Mouse (Mus musculus): ENCODE data around the gene Thap4.

Thap4 gene

DNA sequence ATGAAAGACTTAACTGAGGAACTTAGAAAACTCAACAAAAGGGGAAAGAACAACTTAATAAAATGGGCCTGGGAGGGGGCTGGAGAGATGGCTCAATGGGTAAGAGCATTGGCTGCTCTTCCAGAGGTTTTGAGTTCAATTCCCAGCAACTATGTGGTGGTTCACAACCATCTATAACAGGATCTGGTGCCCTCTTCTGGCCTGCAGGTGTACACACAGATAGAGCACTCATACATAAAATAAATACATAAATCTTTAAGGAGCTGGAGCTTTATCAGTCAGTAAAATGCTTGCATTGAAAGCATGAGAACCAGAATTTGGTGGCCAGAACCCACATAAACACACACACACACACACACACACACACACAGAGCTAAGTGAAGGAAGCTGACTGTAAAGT lies 11.8 kb downstream of the Thap4 start:
- DNase-seq (ENCODE audit: low read depth), result peak; percentile 30

GRCm38 (mm10) chr1:93741987-93742386 lies 12.7 kb downstream of the Thap4 start:
- DNase-seq (ENCODE audit: low read depth), result no peak

GRCm38 (mm10) chr1:93740671-93741070 lies 14.0 kb downstream of the Thap4 start:
- DNase-seq (ENCODE audit: low read depth), result no peak

GRCm38 (mm10) chr1:93737711-93738110 lies 17.0 kb downstream of the Thap4 start:
- DNase-seq (ENCODE audit: low read depth), result no peak

GRCm38 (mm10) chr1:93735859-93736258 lies 18.8 kb downstream of the Thap4 start:
- DNase-seq (ENCODE audit: low read depth), result peak; percentile 45

- no peak for DNase-seq (ENCODE audit: low read depth)
Observed at GRCm38 (mm10) chr1:93731880-93732281, 22.8 kb downstream of the Thap4 start.

- DNase-seq (ENCODE audit: low read depth), result no peak
Observed at GRCm38 (mm10) chr1:93731103-93731502, 23.6 kb downstream of the Thap4 start.

DNA sequence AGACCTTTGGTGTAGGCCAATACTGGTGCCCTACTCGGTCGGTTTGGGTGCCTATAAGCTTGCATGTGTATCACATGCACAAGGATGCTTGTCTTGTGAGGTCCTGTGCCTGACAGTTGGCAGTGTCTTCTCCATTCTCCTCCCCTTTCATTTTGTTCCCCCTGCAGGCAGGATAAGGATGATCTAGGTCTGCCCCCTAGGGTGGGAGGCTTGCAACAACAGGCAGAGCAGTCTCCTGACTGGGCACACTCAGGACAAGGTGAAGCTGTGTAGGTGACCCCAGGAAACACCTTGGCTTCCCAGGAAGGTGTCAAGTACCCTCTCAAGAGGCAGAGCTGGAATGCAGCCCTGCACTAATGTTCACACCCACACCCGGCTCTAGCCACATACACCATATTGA lies 27.7 kb downstream of the Thap4 start:
- DNase-seq (ENCODE audit: low read depth), result peak; percentile 49

DNA sequence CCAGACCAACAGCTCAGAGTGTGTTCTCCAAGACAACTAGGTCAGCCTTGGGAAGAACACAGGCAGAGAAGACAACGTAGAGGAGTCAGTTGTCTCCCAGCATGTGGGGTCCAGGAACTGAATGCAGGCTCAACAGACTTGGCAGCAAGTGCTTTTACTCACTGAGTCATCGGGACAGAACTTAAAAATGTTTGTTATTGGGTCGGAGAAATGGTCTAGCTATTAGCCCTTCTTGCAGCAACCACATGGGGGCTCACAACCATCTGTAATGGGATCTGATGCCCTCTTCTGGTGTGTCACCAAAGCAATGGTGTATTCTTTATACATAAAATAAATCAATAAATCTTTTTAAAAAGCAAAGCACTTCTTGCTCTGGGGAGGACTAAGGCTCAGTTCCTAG lies 28.5 kb downstream of the Thap4 start:
- DNase-seq (ENCODE audit: low read depth), result no peak

DNA sequence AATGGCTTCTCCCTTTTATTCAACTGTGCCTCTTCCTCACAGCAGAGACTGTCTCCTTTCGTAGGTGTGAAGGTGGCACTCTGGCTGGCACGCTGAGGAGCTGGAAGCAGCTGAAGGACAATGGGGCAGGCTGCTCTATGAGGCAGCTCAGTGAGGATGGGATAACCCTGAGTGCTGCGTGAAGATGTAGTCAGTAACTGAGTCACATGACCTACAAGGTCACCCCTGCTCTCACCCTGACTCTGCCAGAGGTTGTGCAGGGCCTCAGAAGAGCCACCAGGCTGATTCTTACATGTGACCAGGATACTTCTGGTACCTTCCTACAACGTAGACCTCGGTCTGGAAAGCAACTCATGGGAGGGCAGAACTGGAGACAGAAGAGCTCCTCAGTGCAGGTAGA lies 29.0 kb downstream of the Thap4 start:
- no peak for DNase-seq (ENCODE audit: low read depth)

DNA sequence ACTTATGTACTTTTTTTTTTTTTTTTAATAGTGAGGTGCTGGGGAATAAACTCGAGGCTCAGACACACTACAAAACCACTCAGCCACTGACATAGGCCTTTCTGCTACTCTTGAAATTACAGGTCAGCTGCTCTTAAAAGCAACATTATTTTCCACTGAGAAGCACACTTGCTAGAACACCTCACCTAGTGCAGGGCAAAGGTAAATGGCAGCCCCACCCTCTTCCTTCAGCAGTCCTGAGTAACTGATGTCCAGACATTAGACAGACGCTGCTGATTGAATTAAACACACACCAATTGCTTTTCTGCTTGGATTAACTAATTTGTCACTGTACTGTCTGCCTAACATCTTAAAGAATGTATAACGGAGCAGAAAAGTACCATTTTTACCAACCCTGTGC lies 30.0 kb downstream of the Thap4 start:
- DNase-seq (ENCODE audit: low read depth), result no peak

DNA sequence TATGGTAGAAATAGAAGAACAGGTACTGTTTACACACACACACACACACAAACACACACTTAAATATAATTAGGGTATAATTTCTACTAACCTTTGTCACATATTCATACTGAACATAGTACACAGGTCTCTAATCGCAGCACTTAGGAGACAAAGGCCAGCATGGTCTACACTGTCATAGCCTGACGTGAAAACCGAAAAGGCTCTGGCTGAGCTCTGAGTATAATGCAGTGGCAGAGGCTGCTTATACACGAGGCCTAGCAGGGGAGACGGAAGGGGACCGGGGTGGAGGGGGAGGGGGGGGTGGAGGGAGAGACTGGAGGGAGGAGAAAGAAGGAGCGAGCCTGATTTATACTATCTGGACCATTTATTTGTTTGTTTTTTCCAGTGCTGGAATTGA lies 33.1 kb downstream of the Thap4 start:
- no peak for DNase-seq (ENCODE audit: low read depth)

DNA sequence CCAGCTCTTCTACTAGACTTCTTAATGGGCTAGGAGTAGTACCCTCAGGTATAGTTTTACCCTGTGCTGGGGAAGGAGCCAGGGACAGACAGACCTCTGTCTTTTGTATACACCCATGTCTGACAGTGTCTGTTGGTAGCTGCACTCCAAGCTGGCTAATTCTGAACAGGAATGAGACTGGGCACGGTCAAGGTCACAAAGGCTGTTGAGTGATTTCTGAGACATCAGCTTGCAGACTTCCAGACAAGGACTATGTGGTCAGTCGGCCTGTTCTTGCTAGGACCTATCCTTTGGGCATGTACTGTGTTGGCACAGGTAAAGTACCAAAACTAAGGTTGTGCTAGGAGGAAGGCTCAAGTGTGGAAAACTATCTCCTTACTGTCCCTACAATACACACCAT lies 38.5 kb downstream of the Thap4 start:
- DNase-seq (ENCODE audit: low read depth), result no peak

DNA sequence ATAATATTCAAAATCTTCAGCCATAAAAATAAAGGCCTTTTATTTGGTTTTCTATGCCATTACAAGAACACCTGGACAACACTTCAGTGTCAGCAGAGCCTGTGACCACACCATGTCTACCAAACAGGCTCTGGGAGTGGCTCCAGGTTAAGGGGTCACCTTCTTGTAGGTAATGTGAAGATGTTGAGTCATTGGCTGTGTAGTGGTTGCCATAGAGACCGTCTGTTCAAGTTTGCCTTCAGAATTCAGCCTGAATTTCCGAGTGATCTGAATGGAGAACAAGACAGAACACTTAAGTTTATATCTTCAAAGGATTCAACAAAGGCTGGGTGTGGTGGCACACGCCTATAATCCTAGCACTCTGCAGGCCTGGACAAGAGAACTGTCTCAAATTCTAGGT lies 49.3 kb downstream of the Thap4 start:
- no peak for DNase-seq (ENCODE audit: low read depth)

DNA sequence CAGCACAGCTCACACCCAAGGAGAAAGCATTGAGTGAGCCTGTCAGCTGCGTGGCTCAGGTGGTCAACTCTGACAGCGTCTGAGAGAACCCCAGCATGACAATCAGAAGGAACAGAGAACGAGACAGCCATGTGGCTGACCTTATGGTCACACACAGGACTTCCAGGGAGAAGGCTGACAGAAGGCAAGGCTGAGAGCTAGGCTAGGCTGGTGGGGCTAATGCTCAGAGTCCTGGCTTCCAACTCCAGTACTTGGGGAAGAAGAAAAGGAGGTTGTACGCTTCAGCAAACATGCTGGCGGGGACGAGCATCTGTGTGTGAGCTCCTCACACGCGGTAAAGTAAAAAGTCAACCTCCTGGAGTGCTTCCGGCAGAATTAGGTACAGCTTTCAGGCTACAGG lies 50.3 kb downstream of the Thap4 start:
- DNase-seq (ENCODE audit: low read depth), result no peak

DNA sequence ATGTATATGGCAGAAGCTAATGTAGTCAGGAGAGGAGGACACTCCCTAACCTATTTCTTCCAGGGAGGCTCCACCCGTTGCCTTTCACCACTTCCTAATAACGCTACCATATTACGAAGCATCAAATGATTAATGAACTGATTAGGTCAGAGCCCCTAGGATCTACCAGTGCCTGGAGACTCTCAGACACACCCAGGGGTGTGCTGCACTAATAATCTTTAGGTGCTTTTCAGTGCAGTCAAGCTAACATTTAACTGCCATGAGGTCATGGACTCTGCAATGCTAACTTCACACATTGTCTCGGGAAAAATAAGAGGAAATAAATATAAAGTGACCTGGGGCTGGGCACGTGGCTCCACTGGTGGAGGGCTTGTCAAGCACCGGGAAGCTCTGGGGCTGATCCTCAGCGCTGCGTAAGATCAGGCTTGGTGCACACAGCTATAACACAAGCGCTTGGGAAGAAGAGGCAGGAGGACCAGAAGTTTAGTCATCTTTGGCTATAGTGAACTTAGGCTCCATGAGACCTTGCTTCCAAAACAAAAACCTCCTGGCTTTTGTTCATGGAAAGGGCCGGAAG lies 51.1 kb downstream of the Thap4 start:
- DNase-seq (ENCODE audit: low read depth), result no peak

DNA sequence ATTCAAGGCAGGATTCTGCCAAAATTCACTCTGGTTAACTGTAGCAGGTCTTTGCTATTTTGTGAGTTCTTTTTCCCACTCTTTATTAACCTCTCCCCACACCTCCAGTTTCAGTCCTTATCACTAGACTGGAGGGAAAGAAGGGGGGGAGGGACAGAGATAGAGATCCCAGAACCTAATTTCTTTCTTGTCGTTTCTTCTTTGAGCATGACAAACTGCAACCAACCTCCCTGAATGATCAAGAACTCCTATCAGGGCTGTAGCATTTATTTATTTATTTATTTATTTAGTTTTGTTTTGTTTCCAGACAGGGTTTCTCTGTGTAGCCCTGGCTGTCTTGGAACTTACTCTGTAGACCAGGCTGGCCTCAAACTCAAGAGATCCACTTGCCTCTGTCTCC lies 52.6 kb downstream of the Thap4 start:
- no peak for DNase-seq (ENCODE audit: low read depth)

GRCm38 (mm10) chr1:93699159-93699558 lies 55.5 kb downstream of the Thap4 start:
- no peak for DNase-seq (ENCODE audit: low read depth)

GRCm38 (mm10) chr1:93697317-93697716 lies 57.3 kb downstream of the Thap4 start:
- no peak for DNase-seq (ENCODE audit: low read depth)

DNA sequence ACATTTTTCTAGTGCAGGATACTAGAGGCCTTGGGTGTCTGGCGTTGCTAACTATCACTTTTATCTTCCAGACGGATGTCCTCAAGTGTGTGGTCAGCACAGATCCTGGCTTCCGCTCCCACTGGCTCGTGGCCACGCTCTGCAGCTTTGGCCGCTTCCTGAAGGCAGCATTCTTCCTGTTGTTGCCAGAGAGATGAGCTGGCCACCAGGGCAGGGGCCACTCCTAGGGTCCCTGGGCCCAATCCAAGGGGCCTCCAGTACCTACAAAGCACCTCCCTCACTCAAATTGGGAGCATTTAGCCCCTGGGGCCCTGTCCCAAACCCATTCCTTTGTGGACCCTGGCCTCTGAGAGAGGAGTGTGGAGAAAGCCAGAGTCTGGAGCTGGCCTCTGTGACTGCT lies 59.7 kb downstream of the Thap4 start:
- no peak for DNase-seq (ENCODE audit: low read depth)

GRCm38 (mm10) chr1:93693943-93694342 lies 60.7 kb downstream of the Thap4 start:
- no peak for DNase-seq (ENCODE audit: low read depth)

DNA sequence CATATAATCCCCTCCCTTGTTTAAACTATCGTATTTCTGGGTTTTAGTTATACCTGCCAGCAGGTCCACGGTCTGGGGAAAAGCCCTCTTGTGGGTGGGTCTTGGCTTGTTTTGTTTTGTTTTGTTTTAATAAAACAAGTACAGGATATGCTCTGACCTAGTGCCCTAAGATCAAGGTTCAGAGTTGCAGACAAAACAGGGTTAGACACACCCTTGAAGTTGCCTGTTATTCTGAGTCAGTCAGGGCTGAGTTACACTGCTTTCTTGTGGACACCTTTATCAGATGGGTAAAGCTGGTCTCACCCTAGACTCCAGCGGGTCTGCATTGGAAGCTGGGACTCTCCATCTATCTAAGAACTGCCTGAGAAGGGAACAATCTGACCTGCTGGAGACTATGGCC lies 61.2 kb downstream of the Thap4 start:
- no peak for DNase-seq (ENCODE audit: low read depth)

DNA sequence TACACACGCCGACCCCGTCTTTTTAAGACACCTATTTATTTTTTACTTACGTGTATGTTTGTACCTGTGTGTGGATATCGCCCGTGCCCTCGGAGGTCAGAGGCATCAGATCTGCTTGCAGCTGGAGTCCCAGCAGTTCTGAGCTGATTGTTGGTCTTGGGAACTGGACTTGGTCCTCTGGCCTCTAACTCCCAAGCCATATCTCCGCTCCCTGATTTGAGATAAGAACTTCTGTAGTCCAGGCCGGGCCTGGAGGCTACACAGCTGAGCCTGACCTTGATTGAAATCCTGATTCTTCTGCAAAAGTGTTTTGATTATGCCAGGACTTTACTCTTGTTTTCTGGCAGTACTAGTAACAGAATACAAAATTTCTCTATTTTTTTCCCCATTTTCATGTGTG lies 61.9 kb downstream of the Thap4 start:
- DNase-seq (ENCODE audit: low read depth), result no peak

GRCm38 (mm10) chr1:93691786-93692357 lies 62.8 kb downstream of the Thap4 start:
- no peak for DNase-seq (ENCODE audit: low read depth)

DNA sequence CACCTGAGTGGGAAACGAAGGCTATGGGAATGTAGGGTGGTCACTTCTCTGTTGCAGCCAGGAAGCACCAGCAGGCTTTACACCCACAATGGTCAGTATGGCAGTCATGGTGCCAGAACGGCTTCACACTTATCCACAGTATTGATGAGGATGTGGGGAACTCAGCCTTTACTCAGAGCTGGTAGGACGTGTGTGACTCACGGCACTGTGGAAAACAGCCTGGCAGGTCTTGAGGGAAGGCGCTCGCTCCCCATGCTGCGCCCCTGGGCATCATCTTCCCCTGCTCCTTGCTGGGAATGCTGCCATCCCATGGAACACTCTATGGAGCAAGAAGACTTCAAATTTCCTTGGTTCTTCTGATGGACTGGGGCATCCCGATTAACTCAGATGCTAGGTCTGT lies 63.6 kb downstream of the Thap4 start:
- no peak for DNase-seq (ENCODE audit: low read depth)

All from naive thymus-derived CD4-positive, alpha-beta T cell, adult 2 months (primary cell).